Mouse (Mus musculus) forebrain, embryonic 14.5 days (tissue): ENCODE data around the gene Lrba. TPM values are rescaled to one million over a fixed set of nuclear protein-coding genes. Genes with fewer than 3 reads are reported as not detected.

ENCODE experiments used
- ATAC-seq: fragments of 200-750 bp; cut with Nextera tagmentation; 2 replicates; pipeline ENCODE4 v1.8.0; 2017; ENCODE audit warnings: mild to moderate bottlenecking, moderate library complexity
- DNase-seq: peaks from one replicate; pipeline ENCODE4 v3.0.0-alpha.2; 2015; ENCODE audit warnings: low spot score
- H3K27ac ChIP-seq: fragments of 300-500 bp; sonication (generic); 2 replicates; pipeline ENCODE4 v1.5.1; 2014; ENCODE audit warnings: low read depth, mild to moderate bottlenecking, control low read depth, low read length, moderate library complexity
- H3K27me3 ChIP-seq: fragments of 300-500 bp; sonication (generic); replicated peaks from 2 replicates; pipeline ENCODE4 v1.6.1; 2014; ENCODE audit warnings: low read length, control low read depth, mixed read lengths; ENCODE audit not compliant: control insufficient read depth, insufficient read depth
- H3K36me3 ChIP-seq: fragments of 300-500 bp; sonication (generic); 2 replicates; pipeline ENCODE4 v1.6.1; 2014; ENCODE audit warnings: low read length, control low read depth; ENCODE audit not compliant: control insufficient read depth, insufficient read depth
- H3K4me1 ChIP-seq: fragments of 300-500 bp; sonication (generic); 2 replicates; pipeline ENCODE4 v1.6.1; 2014; ENCODE audit warnings: antibody characterized with exemption, low read length, control low read depth; ENCODE audit not compliant: control insufficient read depth, insufficient read depth
- H3K4me2 ChIP-seq: fragments of 300-500 bp; sonication (generic); 2 replicates; pipeline ENCODE4 v1.6.1; 2014; ENCODE audit warnings: mild to moderate bottlenecking, control low read depth, low read length
- H3K4me3 ChIP-seq: fragments of 300-500 bp; sonication (generic); 2 replicates; pipeline ENCODE4 v1.5.1; 2014; ENCODE audit warnings: low read depth, low read length, control low read depth
- H3K9ac ChIP-seq: fragments of 300-500 bp; sonication (generic); 2 replicates; pipeline ENCODE4 v1.6.1; 2014; ENCODE audit warnings: mild to moderate bottlenecking, low read length, control low read depth, moderate library complexity
- H3K9me3 ChIP-seq: fragments of 300-500 bp; sonication (generic); replicated peaks from 2 replicates; pipeline ENCODE4 v1.6.1; 2016; ENCODE audit warnings: low read length, control low read depth, mixed read lengths; ENCODE audit not compliant: control insufficient read depth
- WGBS: fragments of 180-500 bp; shearing (Covaris S2); extraction: QIAGEN DNeasy Blood & Tissue Kit; methylation state at CpG from one replicate; pipeline ENCODE4 v1.1.7; 2014; 5-methylcytosine and 5-hydroxymethylcytosine counted together
- polyA plus RNA-seq: library from polyadenylated mRNA; unstranded; fragments of >200 nt; fragmentation: Nextera tagmentation; extraction: Ambion mirVana; gene quantifications from 2 replicates; pipeline ENCODE4 v1.2.1, GENCODE M21; 2014

Gene Lrba
- polyA plus RNA-seq, 1 experiment from 2014 or later: 2.9 TPM

GRCm38 (mm10) chr3:86558976-86559375, 334.5 kb downstream of the Lrba start:
- H3K4me1 ChIP-seq: no peaks in the 10 kb centered on the region
- H3K4me2 ChIP-seq: no peak overlapping the region
- H3K9me3 ChIP-seq: no peaks in the 10 kb centered on the region
- no peak overlapping the region for H3K9ac ChIP-seq
- WGBS: 33% methylated on average over 1 of the region's 1 CpGs
- H3K36me3 ChIP-seq: no peaks in the 10 kb centered on the region
- DNase-seq: no peak
- H3K27me3 ChIP-seq: peaks cover 44% of the 10 kb centered on the region
- H3K27ac ChIP-seq: no peak overlapping the region
- no peak for ATAC-seq
- H3K4me3 ChIP-seq: no peak overlapping the region

DNA sequence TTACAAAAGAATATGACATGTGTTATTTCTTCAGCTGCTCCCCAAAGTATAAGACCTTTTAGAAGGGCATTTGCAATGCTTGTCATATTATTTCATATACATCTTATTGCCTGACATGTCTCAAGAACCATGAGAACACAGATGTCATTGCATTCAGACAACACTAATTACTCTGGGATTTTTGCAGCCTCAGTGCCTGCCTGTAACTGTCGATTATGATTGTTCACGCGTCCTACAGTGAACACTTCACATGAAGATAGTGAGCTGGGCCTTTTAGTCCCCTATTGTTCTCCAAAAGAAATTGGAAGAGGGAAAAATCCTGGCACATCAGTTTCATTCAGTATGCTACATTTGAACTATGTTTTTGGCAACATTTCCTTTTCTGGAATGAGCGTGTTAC, 335.2 kb downstream of the Lrba start:
- Histone ChIP-seq H3K27me3 (peaks cover 41% of the 10 kb centered on the region), H3K9ac (no peak overlapping the region), H3K27ac (no peak overlapping the region), H3K36me3 (no peaks in the 10 kb centered on the region), H3K4me3 (no peak overlapping the region), H3K4me2 (no peak overlapping the region), H3K4me1 (no peaks in the 10 kb centered on the region), H3K9me3 (no peaks in the 10 kb centered on the region)
- ATAC-seq (no peak), DNase-seq (no peak)
- WGBS: 63% methylated on average over 4 of the region's 4 CpGs

DNA sequence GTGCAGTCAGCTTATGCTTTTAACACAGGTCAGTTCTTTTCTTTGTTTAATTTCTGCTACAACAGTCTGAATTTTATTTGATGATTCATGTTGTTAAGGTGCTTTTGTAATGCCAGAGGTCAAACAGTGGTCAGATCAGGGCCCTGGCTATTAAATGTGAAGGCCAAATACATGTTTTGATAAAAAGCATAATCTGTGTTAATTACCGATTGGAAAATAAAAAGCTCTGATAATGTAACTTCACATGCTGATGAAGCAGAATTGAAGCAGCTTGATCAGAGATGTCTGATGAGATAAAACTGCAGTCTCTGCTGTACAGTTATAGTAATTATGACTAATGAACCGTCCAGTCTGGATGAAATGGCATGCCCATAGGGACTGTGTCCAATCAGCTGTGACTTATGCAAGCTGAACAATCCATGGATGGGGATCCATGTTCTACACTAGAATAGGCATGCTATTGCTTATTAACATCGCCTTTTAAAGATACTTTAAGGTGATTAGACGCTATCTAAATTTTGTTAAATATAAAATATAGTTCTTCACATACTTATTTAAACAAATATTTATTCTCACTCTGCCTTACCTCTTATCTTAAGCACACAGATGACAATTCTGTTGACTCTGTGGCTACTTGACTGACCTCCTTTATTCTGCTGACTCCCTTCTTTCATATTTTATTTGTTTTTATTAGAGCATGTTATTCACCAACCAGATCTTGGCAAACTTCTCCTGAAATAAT, 336.0 kb downstream of the Lrba start:
- Histone ChIP-seq H3K9ac (no peak overlapping the region), H3K4me2 (no peak overlapping the region), H3K4me1 (no peaks in the 10 kb centered on the region), H3K36me3 (no peaks in the 10 kb centered on the region), H3K27ac (no peak overlapping the region), H3K4me3 (no peak overlapping the region), H3K9me3 (no peaks in the 10 kb centered on the region), H3K27me3 (peaks cover 36% of the 10 kb centered on the region)
- ATAC-seq (no peak), DNase-seq (no peak)
- whole genome bisulfite sequencing: 88% methylated on average over 4 of the region's 4 CpGs

DNA sequence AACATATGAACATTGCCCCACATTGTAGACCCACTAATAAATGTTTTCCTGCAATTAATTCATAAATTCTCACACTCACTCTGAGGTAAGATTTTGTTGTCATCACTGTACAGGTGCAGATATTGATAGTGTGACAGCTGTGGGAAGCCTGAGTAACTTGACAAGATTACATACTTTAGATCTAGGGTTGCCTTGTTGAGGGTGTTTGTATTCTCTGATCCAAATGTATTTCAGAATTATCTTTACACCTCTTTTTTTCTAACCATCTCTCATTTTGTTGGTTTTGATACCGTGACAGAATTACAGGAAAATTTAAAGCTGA, 336.5 kb downstream of the Lrba start:
- Histone ChIP-seq H3K9ac (no peak overlapping the region), H3K4me2 (no peak overlapping the region), H3K27me3 (peaks cover 34% of the 10 kb centered on the region), H3K9me3 (no peaks in the 10 kb centered on the region), H3K27ac (no peak overlapping the region), H3K36me3 (no peaks in the 10 kb centered on the region), H3K4me3 (no peak overlapping the region), H3K4me1 (no peaks in the 10 kb centered on the region)
- 96% methylated on average over 1 of the region's 1 CpGs for WGBS
- DNase-seq: no peak
- ATAC-seq: no peak

DNA sequence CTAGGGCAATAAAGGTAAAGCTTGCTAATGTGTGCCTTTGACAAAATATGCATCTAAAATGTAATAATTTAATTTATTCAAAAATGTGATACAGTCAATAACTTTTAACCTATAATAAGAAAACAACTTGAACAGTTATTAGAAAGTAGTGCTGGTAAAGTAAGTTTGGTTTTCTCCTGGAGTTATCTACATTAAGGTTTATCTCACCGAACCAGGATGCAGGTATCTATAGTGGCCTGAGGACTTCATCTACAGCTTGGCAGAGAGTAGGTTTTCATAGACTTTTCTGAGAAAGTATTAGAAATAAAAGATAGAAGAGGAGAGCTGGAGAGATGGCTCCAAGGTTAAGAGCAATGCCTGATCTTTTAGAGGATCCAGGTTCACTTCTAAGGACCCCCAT, 336.9 kb downstream of the Lrba start:
- Histone ChIP-seq H3K27me3 (peaks cover 34% of the 10 kb centered on the region), H3K9ac (no peak overlapping the region), H3K4me2 (no peak overlapping the region), H3K27ac (no peak overlapping the region), H3K9me3 (no peaks in the 10 kb centered on the region), H3K4me3 (no peak overlapping the region), H3K36me3 (no peaks in the 10 kb centered on the region), H3K4me1 (no peaks in the 10 kb centered on the region)
- ATAC-seq (no peak), DNase-seq (no peak)
- WGBS: 100% methylated on average over 1 of the region's 1 CpGs

- Histone ChIP-seq H3K36me3 (no peaks in the 10 kb centered on the region), H3K27ac (no peak overlapping the region), H3K9ac (no peak overlapping the region), H3K27me3 (peaks cover 51% of the 10 kb centered on the region), H3K4me3 (no peak overlapping the region), H3K4me1 (no peaks in the 10 kb centered on the region), H3K4me2 (no peak overlapping the region), H3K9me3 (no peaks in the 10 kb centered on the region)
- ATAC-seq (no peak), DNase-seq (no peak)
- 77% methylated on average over 4 of the region's 4 CpGs for WGBS
These were observed 342.8 kb downstream of the Lrba start for GRCm38 (mm10) chr3:86567312-86567711.

DNA sequence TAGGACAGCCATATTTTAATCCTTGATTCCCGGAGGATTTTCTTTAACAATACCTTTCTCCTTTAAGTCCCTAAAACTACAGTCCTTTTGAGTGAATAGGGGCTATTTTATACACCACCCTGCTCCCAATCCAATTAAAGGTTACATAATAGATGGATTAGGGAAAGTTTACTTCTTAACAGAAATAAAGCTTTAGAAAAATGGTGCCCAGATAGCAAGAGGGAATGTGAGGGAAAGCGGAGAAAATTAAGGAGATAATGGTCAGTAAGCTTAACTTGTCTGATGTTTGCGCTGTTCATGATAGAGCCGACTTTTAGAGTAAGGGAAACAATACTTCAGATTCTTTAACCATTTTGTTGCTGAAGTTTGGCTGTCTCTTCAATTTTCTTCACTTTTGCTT, 347.0 kb downstream of the Lrba start:
- H3K4me2 ChIP-seq: no peak overlapping the region
- WGBS: 2% methylated on average over 4 of the region's 4 CpGs
- no peaks in the 10 kb centered on the region for H3K4me1 ChIP-seq
- H3K36me3 ChIP-seq: no peaks in the 10 kb centered on the region
- DNase-seq (no peak), ATAC-seq (no peak)
- H3K4me3 ChIP-seq: no peak overlapping the region
- H3K9me3 ChIP-seq: no peaks in the 10 kb centered on the region
- peaks cover 57% of the 10 kb centered on the region for H3K27me3 ChIP-seq
- no peak overlapping the region for H3K9ac ChIP-seq
- no peak overlapping the region for H3K27ac ChIP-seq

- H3K27ac ChIP-seq: no peak overlapping the region
- ATAC-seq (no peak), DNase-seq (no peak)
- WGBS: 8% methylated on average over 3 of the region's 3 CpGs
- H3K4me2 ChIP-seq: no peak overlapping the region
- H3K36me3 ChIP-seq: no peaks in the 10 kb centered on the region
- no peaks in the 10 kb centered on the region for H3K9me3 ChIP-seq
- no peaks in the 10 kb centered on the region for H3K4me1 ChIP-seq
- H3K27me3 ChIP-seq: peaks cover 54% of the 10 kb centered on the region
- H3K9ac ChIP-seq: no peak overlapping the region
- no peak overlapping the region for H3K4me3 ChIP-seq
These were observed 348.2 kb downstream of the Lrba start for GRCm38 (mm10) chr3:86572519-86573244.

DNA sequence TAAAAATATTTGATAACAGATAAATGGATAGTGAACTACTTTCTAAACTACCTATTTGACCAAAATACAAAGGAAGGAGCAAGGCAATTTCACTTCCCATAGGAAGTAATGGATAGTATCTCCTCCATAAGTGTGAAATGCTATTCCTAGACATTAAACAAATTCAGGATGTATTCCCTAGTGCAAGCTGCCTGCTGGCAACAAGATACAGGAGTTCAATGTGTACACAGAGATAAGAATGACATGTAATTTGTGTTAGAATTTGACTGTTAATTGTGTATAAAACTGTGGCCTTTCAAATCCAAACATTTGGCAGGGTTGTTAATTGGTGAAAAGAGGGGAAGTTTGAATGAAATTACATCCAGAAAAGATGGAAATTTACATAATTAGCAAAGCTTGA, 350.8 kb downstream of the Lrba start:
- DNase-seq: no peak
- Histone ChIP-seq H3K27ac (no peak overlapping the region), H3K4me1 (no peaks in the 10 kb centered on the region), H3K27me3 (peaks cover 46% of the 10 kb centered on the region), H3K4me2 (no peak overlapping the region), H3K9ac (no peak overlapping the region), H3K36me3 (no peaks in the 10 kb centered on the region), H3K9me3 (no peaks in the 10 kb centered on the region), H3K4me3 (no peak overlapping the region)
- ATAC-seq: no peak
